Mouse (Mus musculus) MN1 (cell line): ENCODE measurements around the gene Cd47.

Experiments used
- DNase-seq: peaks from one replicate; pipeline ENCODE4 v3.0.0-alpha.2; 2016; ENCODE audit warnings: low spot score

Gene Cd47

GRCm38 (mm10) chr16:49950340-49950739 lies 150.0 kb downstream of the Cd47 start:
- no peak for DNase-seq

GRCm38 (mm10) chr16:49951288-49951691 lies 151.0 kb downstream of the Cd47 start:
- peak; percentile 28 for DNase-seq

- DNase-seq, result peak; percentile 58
Observed at GRCm38 (mm10) chr16:49951925-49952523, 151.7 kb downstream of the Cd47 start.

- DNase-seq, result no peak
Observed at GRCm38 (mm10) chr16:49953817-49954216, 153.5 kb downstream of the Cd47 start.

GRCm38 (mm10) chr16:49954909-49955308 lies 154.6 kb downstream of the Cd47 start:
- DNase-seq, result no peak

GRCm38 (mm10) chr16:49955325-49955724 lies 155.0 kb downstream of the Cd47 start:
- no peak for DNase-seq

GRCm38 (mm10) chr16:49955952-49956351 lies 155.6 kb downstream of the Cd47 start:
- no peak for DNase-seq

DNA sequence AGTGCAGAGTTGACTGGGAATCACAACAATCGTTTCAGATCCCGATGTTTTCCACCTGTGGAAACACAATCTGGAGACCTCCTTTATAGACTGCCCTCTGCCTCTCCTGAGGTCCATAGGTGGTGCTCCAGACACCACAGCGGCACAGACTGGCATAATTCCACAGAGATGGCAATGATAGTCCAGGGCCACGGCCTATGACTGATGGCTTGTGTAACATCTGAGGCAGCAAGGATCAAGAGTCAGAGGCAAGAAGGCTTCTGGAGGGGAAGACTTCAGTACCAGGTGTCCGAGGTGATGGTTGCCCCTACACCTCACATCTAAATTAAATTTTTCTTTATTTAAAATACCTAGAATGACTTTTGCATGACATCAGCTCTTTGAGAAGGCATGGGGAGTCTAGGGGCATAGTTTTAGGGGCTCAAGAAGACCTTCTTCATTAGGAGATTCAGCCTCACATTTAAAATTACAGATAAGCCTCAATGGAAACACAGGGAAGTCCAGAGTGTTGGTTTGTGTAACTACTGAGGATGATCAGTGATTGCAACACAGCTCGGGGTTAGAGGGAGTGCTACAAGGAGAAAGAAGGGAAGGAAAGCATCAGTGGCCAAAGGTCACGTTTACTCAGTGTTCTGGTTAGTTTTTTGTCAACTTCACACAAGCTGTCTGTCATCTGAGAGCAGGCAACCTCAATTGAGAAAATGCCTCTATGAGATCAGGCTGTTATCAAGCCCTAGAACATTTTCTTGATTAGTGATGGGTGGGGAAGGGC lies 156.4 kb downstream of the Cd47 start:
- no peak for DNase-seq

- DNase-seq, result no peak
Observed at GRCm38 (mm10) chr16:49958900-49959436, 158.6 kb downstream of the Cd47 start.

DNA sequence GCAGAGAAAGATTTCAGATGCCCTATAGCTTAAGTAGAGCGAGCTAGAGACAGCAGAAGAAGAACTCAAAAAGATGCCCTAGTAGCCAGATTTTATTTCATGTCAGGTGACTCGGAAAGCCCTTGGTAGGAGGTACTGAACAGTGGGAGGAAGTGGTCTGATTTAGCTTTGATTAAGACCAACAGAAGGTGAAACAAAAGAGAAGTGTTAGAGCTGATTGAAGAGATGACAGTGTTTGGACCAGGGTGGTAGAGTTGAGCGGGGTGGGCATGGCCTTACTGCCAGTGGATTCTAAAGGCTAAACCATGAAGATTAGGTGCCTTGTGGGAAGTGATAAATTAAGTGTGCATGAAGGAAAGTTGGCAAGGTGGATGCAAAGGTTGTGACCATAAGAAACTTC lies 162.0 kb downstream of the Cd47 start:
- DNase-seq, result no peak

GRCm38 (mm10) chr16:49964321-49964986 lies 164.1 kb downstream of the Cd47 start:
- no peak for DNase-seq
